Mouse (Mus musculus): ENCODE results near the gene Ryk. TPM values are rescaled to one million over a fixed set of nuclear protein-coding genes. Genes with fewer than 3 reads are reported as not detected.

The Ryk gene
- polyA plus RNA-seq, 1 experiment, result 10.5 TPM

- no peak for TF ChIP-seq GATA1 (IDR thresholded peaks at IDR 0.05; ENCODE audit: low read length)
Measured at GRCm38 (mm10) chr9:102914583-102914982, 79.9 kb downstream of the Ryk start.

GRCm38 (mm10) chr9:102915292-102915854, 80.7 kb downstream of the Ryk start:
- TF ChIP-seq GATA1 (IDR thresholded peaks at IDR 0.05; ENCODE audit: low read length), result no peak

GRCm38 (mm10) chr9:102916076-102916475, 81.4 kb downstream of the Ryk start:
- TF ChIP-seq GATA1 (IDR thresholded peaks at IDR 0.05; ENCODE audit: low read length), result no peak

- no peak for TF ChIP-seq GATA1 (IDR thresholded peaks at IDR 0.05; ENCODE audit: low read length)
Measured at GRCm38 (mm10) chr9:102917532-102918129, 82.9 kb downstream of the Ryk start.

GRCm38 (mm10) chr9:102919486-102919885, 84.8 kb downstream of the Ryk start:
- TF ChIP-seq GATA1 (IDR thresholded peaks at IDR 0.05; ENCODE audit: low read length), result no peak

GRCm38 (mm10) chr9:102921791-102922190, 87.1 kb downstream of the Ryk start:
- TF ChIP-seq GATA1 (IDR thresholded peaks at IDR 0.05; ENCODE audit: low read length), result no peak

GRCm38 (mm10) chr9:102922866-102923434, 88.2 kb downstream of the Ryk start:
- TF ChIP-seq GATA1 (IDR thresholded peaks at IDR 0.05; ENCODE audit: low read length), result no peak

- no peak for TF ChIP-seq GATA1 (IDR thresholded peaks at IDR 0.05; ENCODE audit: low read length)
Measured at GRCm38 (mm10) chr9:102923836-102924235, 89.1 kb downstream of the Ryk start.

GRCm38 (mm10) chr9:102924627-102925316, 90.1 kb downstream of the Ryk start:
- peak; percentile 35 for TF ChIP-seq GATA1 (IDR thresholded peaks at IDR 0.05; ENCODE audit: low read length)

GRCm38 (mm10) chr9:102926137-102926536, 91.4 kb downstream of the Ryk start:
- no peak for TF ChIP-seq GATA1 (IDR thresholded peaks at IDR 0.05; ENCODE audit: low read length)

- TF ChIP-seq GATA1 (IDR thresholded peaks at IDR 0.05; ENCODE audit: low read length), result no peak
Measured at GRCm38 (mm10) chr9:102929776-102930175, 95.1 kb downstream of the Ryk start.

- TF ChIP-seq GATA1 (IDR thresholded peaks at IDR 0.05; ENCODE audit: low read length), result peak; percentile 76
Measured at GRCm38 (mm10) chr9:102933925-102934721, 99.4 kb downstream of the Ryk start.

- TF ChIP-seq GATA1 (IDR thresholded peaks at IDR 0.05; ENCODE audit: low read length), result no peak
Measured at GRCm38 (mm10) chr9:102942221-102942620, 107.5 kb downstream of the Ryk start.

GRCm38 (mm10) chr9:102944891-102945290, 110.2 kb downstream of the Ryk start:
- TF ChIP-seq GATA1 (IDR thresholded peaks at IDR 0.05; ENCODE audit: low read length), result no peak

GRCm38 (mm10) chr9:102946469-102947015, 111.8 kb downstream of the Ryk start:
- TF ChIP-seq GATA1 (IDR thresholded peaks at IDR 0.05; ENCODE audit: low read length), result peak; percentile 96

Measured in G1E-ER4 (cell line).